Mouse (Mus musculus) MEL (cell line): ENCODE measurements at regions not wholly inside any gene's neighbourhood (a gene's known extent, or its start where the extent isn't known, plus 50 kb on each side); places are given as distances from the start of the nearest gene placed in this dataset.

Experiments used
- CTCF ChIP-seq, 3 experiments: IDR thresholded peaks in 2 of 3; conservative IDR thresholded peaks in 1 of 3; 2 replicates each; pipeline ENCODE4 v1.5.1; 2011 to 2012; ENCODE audit warnings: low read length in 3 of 3, low read depth in 2 of 3, mild to moderate bottlenecking in 2 of 3, improper control_type of control experiment in 1 of 3, inconsistent platforms in 1 of 3, mixed read lengths in 1 of 3, moderate library complexity in 1 of 3; ENCODE audit not compliant: control insufficient read depth in 1 of 3, insufficient read depth in 1 of 3, poor library complexity in 1 of 3, severe bottlenecking in 1 of 3
- EP300 ChIP-seq, 2 experiments: IDR thresholded peaks; 2 replicates each; pipeline ENCODE4 v1.6.1; 2011; ENCODE audit warnings: improper control_type of control experiment in 2 of 2, low read length in 2 of 2, low read depth in 1 of 2, mild to moderate bottlenecking in 1 of 2
- JUND ChIP-seq: IDR thresholded peaks from 2 replicates; pipeline ENCODE4 v1.6.1; 2011; ENCODE audit warnings: low read depth, mild to moderate bottlenecking, improper control_type of control experiment, low read length
- KAT2A ChIP-seq: conservative IDR thresholded peaks from 2 replicates; pipeline ENCODE4 v1.6.1; 2012; ENCODE audit warnings: low read depth, low read length, improper control_type of control experiment, inconsistent platforms
- MXI1 ChIP-seq: IDR thresholded peaks from 2 replicates; pipeline ENCODE4 v1.6.1; 2011; ENCODE audit warnings: mild to moderate bottlenecking, low read depth, low read length, improper control_type of control experiment
- NELFE ChIP-seq: IDR thresholded peaks from 2 replicates; pipeline ENCODE4 v1.6.1; 2011; ENCODE audit warnings: low read depth, low read length, improper control_type of control experiment
- POLR2A ChIP-seq, 2 experiments: IDR thresholded peaks; 2 replicates each; pipeline ENCODE4 v1.6.1; 2011 to 2012; ENCODE audit warnings: low read length in 2 of 2, mild to moderate bottlenecking in 2 of 2, control low read depth in 1 of 2, improper control_type of control experiment in 1 of 2, low read depth in 1 of 2, moderate library complexity in 1 of 2; ENCODE audit not compliant: control insufficient read depth in 1 of 2, insufficient read depth in 1 of 2, poor library complexity in 1 of 2
- SMC3 ChIP-seq: IDR thresholded peaks from 2 replicates; pipeline ENCODE4 v1.6.1; 2011; ENCODE audit warnings: low read depth, low read length, improper control_type of control experiment
- TCF12 ChIP-seq: IDR thresholded peaks from 2 replicates; pipeline ENCODE4 v1.6.1; 2014; ENCODE audit warnings: low read depth, mild to moderate bottlenecking, inconsistent platforms, low read length, improper control_type of control experiment, moderate library complexity
- ZKSCAN1 ChIP-seq: IDR thresholded peaks from 2 replicates; pipeline ENCODE4 v1.6.1; 2012; ENCODE audit warnings: low read depth, mild to moderate bottlenecking, inconsistent platforms, low read length, improper control_type of control experiment, moderate library complexity

DNA sequence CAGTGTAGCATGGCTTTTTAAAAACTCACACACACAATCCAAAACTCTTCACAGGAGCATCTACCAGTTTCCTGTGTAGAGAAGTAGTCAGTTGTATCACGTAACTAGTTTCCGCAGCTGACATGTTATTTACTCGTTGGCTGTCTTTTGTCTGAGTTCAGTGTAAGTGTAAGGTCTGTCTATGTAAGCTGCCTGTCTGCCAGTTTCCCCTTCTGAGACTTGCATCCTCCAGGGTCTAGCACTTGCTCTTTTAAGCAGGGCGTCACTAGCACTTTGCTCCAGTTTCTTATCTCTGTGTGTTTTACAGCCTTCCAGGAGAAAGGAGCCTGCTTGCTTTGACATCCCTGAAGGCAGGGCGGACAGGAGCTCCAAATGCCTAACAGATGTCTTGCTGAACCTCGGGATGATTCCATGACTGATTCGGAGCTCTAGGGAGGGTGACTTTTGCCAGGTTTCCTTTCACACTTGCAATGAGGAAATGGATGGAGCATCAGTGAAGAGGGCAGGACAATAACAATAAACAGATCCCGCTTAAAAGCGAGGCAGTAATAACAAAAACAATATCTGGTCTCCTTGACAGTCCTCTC lies 131.2 kb upstream of the Osr1 start:
- TF ChIP-seq KAT2A (no peak), ZKSCAN1 (no peak), EP300 (IDR thresholded peaks at IDR 0.05; ENCODE audit: low read depth in 1 of 2, low read length in 2 of 2) (no peak), JUND (no peak), NELFE (no peak), CTCF (IDR thresholded peaks at IDR 0.05 in 2 of 3, conservative IDR thresholded peaks at IDR 0.05 in 1 of 3; ENCODE audit: control insufficient read depth in 1 of 3, insufficient read depth in 1 of 3, low read depth in 2 of 3, low read length in 3 of 3, poor library complexity in 1 of 3, severe bottlenecking in 1 of 3) (no peak), TCF12 (no peak), POLR2A (IDR thresholded peaks at IDR 0.05; ENCODE audit: control insufficient read depth in 1 of 2, insufficient read depth in 1 of 2, low read depth in 1 of 2, low read length in 2 of 2, poor library complexity in 1 of 2) (no peak), MXI1 (no peak), SMC3 (no peak)
